Mouse (Mus musculus) telencephalon, adult 2 months (tissue): ENCODE measurements around the gene Tcfl5.
A peak's percentile ranks its signal among the peaks of the same experiment; 100 is the strongest.

Experiments used
- DNase-seq: peaks from one replicate; pipeline ENCODE4 v3.0.0-alpha.2; 2011; ENCODE audit warnings: low read depth, low spot score

Gene Tcfl5

GRCm38 (mm10) chr2:180598157-180598705 is 44.3 kb downstream of the Tcfl5 start:
- no peak for DNase-seq

GRCm38 (mm10) chr2:180597490-180597889 is 45.0 kb downstream of the Tcfl5 start, which contains the start of gene Col9a3:
Col9a3 (plus strand) TSS chr2:180597790.
- no peak for DNase-seq

- peak; percentile 60 for DNase-seq
Observed at GRCm38 (mm10) chr2:180589123-180589831, 53.2 kb downstream of the Tcfl5 start, which contains the start of gene Ogfr. Ogfr (plus strand) TSS chr2:180589245.

DNA sequence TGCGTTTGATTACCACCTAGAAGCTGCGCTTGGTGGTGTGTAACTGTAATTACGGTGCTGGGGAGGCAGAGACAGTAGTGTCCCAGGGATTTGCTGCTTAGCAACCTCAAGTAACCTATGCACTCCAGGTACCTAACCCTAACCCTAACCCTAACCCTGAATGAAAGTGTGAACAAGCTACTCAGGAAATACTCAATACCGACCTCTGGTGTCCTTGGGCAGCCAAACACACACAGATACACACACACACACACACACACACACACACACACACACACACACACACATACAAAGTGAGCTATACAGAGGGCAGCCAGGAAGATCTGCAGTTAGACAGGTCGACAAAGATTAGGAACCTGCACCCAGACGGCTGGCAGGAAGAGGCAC is 53.8 kb downstream of the Tcfl5 start:
- DNase-seq = no peak

DNA sequence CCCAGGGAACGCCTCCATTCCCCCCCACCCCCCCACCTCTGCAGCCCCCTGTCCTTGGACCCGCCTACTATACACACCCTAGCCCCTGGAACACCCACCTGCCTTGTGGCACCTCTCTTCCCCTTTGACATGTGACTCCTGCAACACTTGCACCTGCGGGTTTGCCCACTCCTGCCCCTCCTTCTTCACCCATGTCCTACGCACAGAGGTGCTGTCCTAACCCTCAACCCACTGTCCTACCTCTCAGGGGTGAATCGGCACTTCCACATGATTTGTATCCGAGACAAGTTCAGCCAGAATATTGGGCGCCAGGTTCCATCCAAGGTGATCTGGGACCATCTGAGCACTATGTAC is 59.4 kb downstream of the Tcfl5 start:
- no peak for DNase-seq

GRCm38 (mm10) chr2:180582481-180583153 is 59.9 kb downstream of the Tcfl5 start:
- peak; percentile 85 for DNase-seq

GRCm38 (mm10) chr2:180581002-180581401 is 61.5 kb downstream of the Tcfl5 start, which contains the start of gene Mrgbp:
Mrgbp (plus strand) TSS chr2:180581304.
- DNase-seq = no peak

DNA sequence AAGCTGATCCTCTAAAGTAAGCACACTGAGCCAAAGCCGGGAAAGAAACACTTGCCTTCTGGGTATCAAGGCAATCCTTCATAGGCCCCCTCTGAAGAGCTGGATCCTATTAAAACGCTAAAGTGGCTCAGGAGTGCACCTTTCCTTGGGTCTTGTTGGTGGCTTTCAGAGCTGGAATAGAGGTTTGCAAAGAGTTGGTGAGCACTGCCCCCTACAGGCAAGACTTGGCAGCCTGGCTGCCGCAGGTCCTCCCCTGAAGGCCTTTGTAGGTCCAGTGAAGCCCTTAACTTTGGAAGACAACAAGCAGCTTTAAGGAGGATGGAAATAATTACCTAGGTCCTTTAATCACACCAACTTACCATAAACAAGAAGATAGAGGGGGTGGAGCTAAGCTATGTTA is 63.8 kb downstream of the Tcfl5 start:
- DNase-seq = no peak

GRCm38 (mm10) chr2:180576482-180576881 is 66.0 kb downstream of the Tcfl5 start:
- no peak for DNase-seq
